Mouse (Mus musculus) liver, postnatal 0 days (tissue): ENCODE results near the gene Pxylp1.

Experiments used
- CTCF ChIP-seq: sonication (generic); IDR thresholded peaks from 2 replicates; pipeline ENCODE4 v1.5.1; 2016; ENCODE audit warnings: antibody characterized with exemption, low read depth
- EP300 ChIP-seq: IDR thresholded peaks from 2 replicates; pipeline ENCODE4 v1.6.1; 2016; ENCODE audit warnings: antibody characterized with exemption, low read depth, mild to moderate bottlenecking

DNA sequence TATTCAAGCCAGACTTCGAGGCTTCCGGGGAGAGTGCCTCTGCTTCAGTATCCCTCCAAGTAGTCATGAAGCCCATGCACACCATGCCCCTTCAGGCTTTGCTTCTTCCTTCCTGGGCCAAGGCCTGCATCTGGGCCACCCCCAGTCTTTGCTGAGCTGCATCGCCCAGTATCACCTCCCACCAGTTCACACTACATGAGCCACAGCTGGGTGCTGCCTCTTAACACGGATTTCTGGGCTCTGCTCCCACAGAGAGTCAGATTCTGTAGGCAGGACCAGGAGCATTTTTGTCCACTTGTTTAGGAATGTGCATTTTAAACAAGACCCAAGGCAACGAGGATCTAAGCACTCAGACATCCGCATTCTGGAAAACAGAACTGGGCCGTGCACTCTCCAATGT, 40.8 kb downstream of the Pxylp1 start:
- TF ChIP-seq CTCF (no peak), EP300 (no peak)
